Mouse (Mus musculus) olfactory bulb, adult 2 months (tissue): ENCODE results near the gene Vps39.
A peak's percentile ranks its signal among the peaks of the same experiment; 100 is the strongest.

Experiments used
- CTCF ChIP-seq: fragments of 200-500 bp; IDR thresholded peaks from 2 replicates; pipeline ENCODE4 v1.5.1; 2012; ENCODE audit warnings: low read depth, mild to moderate bottlenecking, low read length, moderate library complexity; ENCODE audit not compliant: insufficient read depth
- POLR2A ChIP-seq: fragments of 200-500 bp; IDR thresholded peaks from 2 replicates; pipeline ENCODE4 v1.6.1; 2012; ENCODE audit warnings: mild to moderate bottlenecking, low read depth, low read length, moderate library complexity; ENCODE audit not compliant: insufficient read depth

DNA sequence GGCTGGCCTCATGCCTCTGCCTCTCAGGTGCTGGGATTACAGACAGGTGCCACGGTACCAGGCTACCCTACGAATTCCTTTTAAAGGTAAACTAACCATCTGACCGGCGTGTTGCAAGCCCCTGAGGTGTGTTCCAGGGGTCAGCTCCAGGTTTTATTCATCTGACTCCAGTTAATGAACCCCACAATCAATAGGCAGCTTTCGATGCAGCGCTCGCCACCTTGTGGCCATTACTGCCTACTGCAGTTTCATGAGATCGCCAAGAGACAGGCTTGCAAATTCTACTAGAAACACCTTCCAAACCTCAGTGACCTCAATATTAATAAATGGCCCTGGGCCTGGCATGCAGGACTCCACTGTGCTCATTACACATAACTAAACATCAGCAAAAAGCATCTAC is 73.0 kb downstream of the Vps39 start:
- TF ChIP-seq CTCF (peak; percentile 61; the same call in 1 of the 2 replicates), POLR2A (no peak)
